Mouse (Mus musculus): Measurements from ENCODE around the gene Slc25a41. TPM values are rescaled to one million over a fixed set of nuclear protein-coding genes. Genes with fewer than 3 reads are reported as not detected.

The Slc25a41 gene
- polyA plus RNA-seq, 2 experiments, result 0.13 to 0.26 TPM

GRCm38 (mm10) chr17:57070272-57070671 is 28.8 kb upstream of the Slc25a41 start:
- no peak overlapping the region for H3K4me2 ChIP-seq (replicated peaks; ENCODE audit: low read depth, low read length, severe bottlenecking)
- peaks cover 4% of the 10 kb centered on the region; the same call in 1 of the 2 replicates for H3K27me3 ChIP-seq (ENCODE audit: control insufficient read depth, insufficient read depth, low read length)
- no peak overlapping the region for H3K9ac ChIP-seq (ENCODE audit: low read depth, low read length, severe bottlenecking)
- 10% methylated on average over 9 of the region's 9 CpGs for WGBS
- TF ChIP-seq POLR2A (IDR thresholded peaks at IDR 0.05; ENCODE audit: borderline replicate concordance, extremely low read depth, insufficient read depth, insufficient read length), result no peak
- no peak for ATAC-seq (ENCODE audit: low FRiP score, low read depth)
- H3K27ac ChIP-seq (replicated peaks; ENCODE audit: low read depth, low read length), result no peak overlapping the region
- H3K4me1 ChIP-seq (ENCODE audit: control insufficient read depth, insufficient read depth, low read length), result no peaks in the 10 kb centered on the region
- H3K36me3 ChIP-seq (ENCODE audit: control insufficient read depth, insufficient read depth, low read length), result no peaks in the 10 kb centered on the region
- no peaks in the 10 kb centered on the region for H3K9me3 ChIP-seq (ENCODE audit: control insufficient read depth, low read length)
- no peak overlapping the region for H3K4me3 ChIP-seq (replicated peaks; ENCODE audit: low read length)
- no peak for DNase-seq (ENCODE audit: low spot score)

- Histone ChIP-seq H3K4me2 (replicated peaks; ENCODE audit: low read depth, low read length, severe bottlenecking) (no peak overlapping the region), H3K27ac (replicated peaks; ENCODE audit: low read depth, low read length) (no peak overlapping the region), H3K36me3 (ENCODE audit: control insufficient read depth, insufficient read depth, low read length) (no peaks in the 10 kb centered on the region), H3K4me1 (ENCODE audit: control insufficient read depth, insufficient read depth, low read length) (0 out of 2 replicates have a peak, but pooled peaks cover 2% of the 10 kb centered on the region), H3K4me3 (replicated peaks; ENCODE audit: low read length) (no peak overlapping the region), H3K9ac (ENCODE audit: low read depth, low read length, severe bottlenecking) (no peak overlapping the region), H3K9me3 (ENCODE audit: control insufficient read depth, low read length) (no peaks in the 10 kb centered on the region), H3K27me3 (ENCODE audit: control insufficient read depth, insufficient read depth, low read length) (peaks cover 26% of the 10 kb centered on the region)
- no peak for ATAC-seq (ENCODE audit: low FRiP score, low read depth)
- TF ChIP-seq POLR2A (IDR thresholded peaks at IDR 0.05; ENCODE audit: borderline replicate concordance, extremely low read depth, insufficient read depth, insufficient read length), result no peak
- no peak for DNase-seq (ENCODE audit: low spot score)
- 71% methylated on average over 5 of the region's 5 CpGs for WGBS
These were observed 25.5 kb upstream of the Slc25a41 start for GRCm38 (mm10) chr17:57066908-57067307.

- H3K4me1 ChIP-seq (ENCODE audit: control insufficient read depth, insufficient read depth, low read length), result 0 out of 2 replicates have a peak, but pooled peaks cover 10% of the 10 kb centered on the region
- no peak overlapping the region for H3K9ac ChIP-seq (ENCODE audit: low read depth, low read length, severe bottlenecking)
- ATAC-seq (ENCODE audit: low FRiP score, low read depth), result no peak
- WGBS, result 5% methylated on average over 8 of the region's 8 CpGs
- no peaks in the 10 kb centered on the region for H3K9me3 ChIP-seq (ENCODE audit: control insufficient read depth, low read length)
- H3K4me2 ChIP-seq (replicated peaks; ENCODE audit: low read depth, low read length, severe bottlenecking), result no peak overlapping the region
- no peak for DNase-seq (ENCODE audit: low spot score)
- no peak for TF ChIP-seq POLR2A (IDR thresholded peaks at IDR 0.05; ENCODE audit: borderline replicate concordance, extremely low read depth, insufficient read depth, insufficient read length)
- H3K4me3 ChIP-seq (replicated peaks; ENCODE audit: low read length), result no peak overlapping the region
- no peaks in the 10 kb centered on the region for H3K36me3 ChIP-seq (ENCODE audit: control insufficient read depth, insufficient read depth, low read length)
- H3K27ac ChIP-seq (replicated peaks; ENCODE audit: low read depth, low read length), result no peak overlapping the region
- peaks cover 37% of the 10 kb centered on the region for H3K27me3 ChIP-seq (ENCODE audit: control insufficient read depth, insufficient read depth, low read length)
These were observed 21.6 kb upstream of the Slc25a41 start for GRCm38 (mm10) chr17:57063031-57063430.

- H3K9ac ChIP-seq (ENCODE audit: low read depth, low read length, severe bottlenecking), result no peak overlapping the region
- peak overlapping the region; percentile 16 for H3K4me3 ChIP-seq (replicated peaks; ENCODE audit: low read length)
- no peak overlapping the region for H3K27ac ChIP-seq (replicated peaks; ENCODE audit: low read depth, low read length)
- no peaks in the 10 kb centered on the region for H3K9me3 ChIP-seq (ENCODE audit: control insufficient read depth, low read length)
- H3K27me3 ChIP-seq (ENCODE audit: control insufficient read depth, insufficient read depth, low read length), result peaks cover 37% of the 10 kb centered on the region
- TF ChIP-seq POLR2A (IDR thresholded peaks at IDR 0.05; ENCODE audit: borderline replicate concordance, extremely low read depth, insufficient read depth, insufficient read length), result no peak
- H3K4me1 ChIP-seq (ENCODE audit: control insufficient read depth, insufficient read depth, low read length), result 0 out of 2 replicates have a peak, but pooled peaks cover 10% of the 10 kb centered on the region
- no peak for DNase-seq (ENCODE audit: low spot score)
- no peak for ATAC-seq (ENCODE audit: low FRiP score, low read depth)
- H3K36me3 ChIP-seq (ENCODE audit: control insufficient read depth, insufficient read depth, low read length), result no peaks in the 10 kb centered on the region
- WGBS, result 1% methylated on average over 22 of the region's 22 CpGs
- peak overlapping the region; percentile 30; the same call in 1 of the 2 replicates for H3K4me2 ChIP-seq (replicated peaks; ENCODE audit: low read depth, low read length, severe bottlenecking)
These were observed 21.1 kb upstream of the Slc25a41 start for GRCm38 (mm10) chr17:57062548-57062947.

- H3K9me3 ChIP-seq (ENCODE audit: control insufficient read depth, low read length), result no peaks in the 10 kb centered on the region
- TF ChIP-seq POLR2A (IDR thresholded peaks at IDR 0.05; ENCODE audit: borderline replicate concordance, extremely low read depth, insufficient read depth, insufficient read length), result no peak
- ATAC-seq (ENCODE audit: low FRiP score, low read depth), result no peak
- peak overlapping the region; percentile 30; the same call in 1 of the 2 replicates for H3K4me2 ChIP-seq (replicated peaks; ENCODE audit: low read depth, low read length, severe bottlenecking)
- no peak overlapping the region for H3K27ac ChIP-seq (replicated peaks; ENCODE audit: low read depth, low read length)
- 3% methylated on average over 39 of the region's 39 CpGs for WGBS
- peak overlapping the region; percentile 16 for H3K4me3 ChIP-seq (replicated peaks; ENCODE audit: low read length)
- no peak overlapping the region for H3K9ac ChIP-seq (ENCODE audit: low read depth, low read length, severe bottlenecking)
- no peak for DNase-seq (ENCODE audit: low spot score)
- H3K27me3 ChIP-seq (ENCODE audit: control insufficient read depth, insufficient read depth, low read length), result peaks cover 37% of the 10 kb centered on the region
- H3K36me3 ChIP-seq (ENCODE audit: control insufficient read depth, insufficient read depth, low read length), result no peaks in the 10 kb centered on the region
- H3K4me1 ChIP-seq (ENCODE audit: control insufficient read depth, insufficient read depth, low read length), result 0 out of 2 replicates have a peak, but pooled peaks cover 10% of the 10 kb centered on the region
These were observed 20.6 kb upstream of the Slc25a41 start for GRCm38 (mm10) chr17:57062011-57062521.
